Mouse (Mus musculus) neural tube, embryonic 12.5 days (tissue): ENCODE data around the gene Pdcl3. TPM values are rescaled to one million over a fixed set of nuclear protein-coding genes. Genes with fewer than 3 reads are reported as not detected.
"Not testable (repeated sequence)": the region's sequence is repeated elsewhere in the genome, so short reads cannot be mapped to it uniquely, and the experiment has no call there.

Source experiments
- ATAC-seq: fragments of 200-750 bp; cut with Nextera tagmentation; 2 replicates; pipeline ENCODE4 v1.8.0; 2017; ENCODE audit warnings: low read depth, mild to moderate bottlenecking, moderate TSS enrichment, moderate library complexity; ENCODE audit not compliant: low FRiP score
- H3K27ac ChIP-seq: fragments of 300-500 bp; sonication (generic); 2 replicates; pipeline ENCODE4 v1.5.1; 2016
- H3K27me3 ChIP-seq: fragments of 300-500 bp; sonication (generic); replicated peaks from 2 replicates; pipeline ENCODE4 v1.6.1; 2016; ENCODE audit warnings: mild to moderate bottlenecking
- H3K36me3 ChIP-seq: fragments of 300-500 bp; sonication (generic); 2 replicates; pipeline ENCODE4 v1.6.1; 2016; ENCODE audit warnings: mild to moderate bottlenecking
- H3K4me1 ChIP-seq: fragments of 300-500 bp; sonication (generic); 2 replicates; pipeline ENCODE4 v1.6.1; 2016
- H3K4me2 ChIP-seq: fragments of 300-500 bp; sonication (generic); replicated peaks from 2 replicates; pipeline ENCODE4 v1.6.1; 2016; ENCODE audit warnings: mild to moderate bottlenecking
- H3K4me3 ChIP-seq: fragments of 300-500 bp; sonication (generic); 2 replicates; pipeline ENCODE4 v1.5.1; 2016
- H3K9ac ChIP-seq: fragments of 300-500 bp; sonication (generic); 2 replicates; pipeline ENCODE4 v1.6.1; 2016; ENCODE audit warnings: mild to moderate bottlenecking
- H3K9me3 ChIP-seq: fragments of 300-500 bp; sonication (generic); 2 replicates; pipeline ENCODE4 v1.6.1; 2016; ENCODE audit warnings: mild to moderate bottlenecking
- WGBS: fragments of 180-500 bp; shearing (Covaris S2); methylation state at CpG from one replicate; pipeline ENCODE4 v1.1.7; 2016; 5-methylcytosine and 5-hydroxymethylcytosine counted together
- polyA plus RNA-seq: library from polyadenylated mRNA; unstranded; fragments of >200 nt; fragmentation: Nextera tagmentation; extraction: Ambion mirVana; gene quantifications from 2 replicates; pipeline ENCODE4 v1.2.1, GENCODE M21; 2016

The Pdcl3 gene
- polyA plus RNA-seq, 1 experiment from 2014 or later, result 175 TPM

GRCm38 (mm10) chr1:39029176-39029575 is 43.8 kb downstream of the Pdcl3 start:
- Histone ChIP-seq H3K9ac (no peak overlapping the region), H3K27ac (no peak overlapping the region), H3K4me2 (no peak overlapping the region), H3K4me1 (no peaks in the 10 kb centered on the region), H3K36me3 (no peaks in the 10 kb centered on the region), H3K9me3 (no peaks in the 10 kb centered on the region), H3K27me3 (no peaks in the 10 kb centered on the region), H3K4me3 (no peak overlapping the region)
- 90% methylated on average over 7 of the region's 7 CpGs for WGBS
- no peak for ATAC-seq

GRCm38 (mm10) chr1:39030108-39030507 is 44.7 kb downstream of the Pdcl3 start:
- Histone ChIP-seq H3K4me1 (no peaks in the 10 kb centered on the region), H3K27me3 (no peaks in the 10 kb centered on the region), H3K9ac (no peak overlapping the region), H3K4me2 (peak overlapping the region; percentile 45), H3K9me3 (no peaks in the 10 kb centered on the region), H3K36me3 (no peaks in the 10 kb centered on the region), H3K4me3 (no peak overlapping the region), H3K27ac (no peak overlapping the region)
- ATAC-seq, result no peak
- 12% methylated on average over 7 of the region's 7 CpGs for WGBS

- Histone ChIP-seq H3K36me3 (no peaks in the 10 kb centered on the region), H3K4me2 (no peak overlapping the region), H3K27ac (no peak overlapping the region), H3K4me1 (no peaks in the 10 kb centered on the region), H3K4me3 (no peak overlapping the region), H3K27me3 (no peaks in the 10 kb centered on the region), H3K9ac (no peak overlapping the region), H3K9me3 (no peaks in the 10 kb centered on the region)
- WGBS, result 89% methylated on average over 9 of the region's 9 CpGs
- ATAC-seq, result no peak
Observed at GRCm38 (mm10) chr1:39035817-39036216, 50.4 kb downstream of the Pdcl3 start.

- H3K4me3 ChIP-seq, result no peak overlapping the region
- no peak for ATAC-seq
Observed at GRCm38 (mm10) chr1:39042188-39042587, 56.8 kb downstream of the Pdcl3 start.

GRCm38 (mm10) chr1:39044442-39044841 is 59.0 kb downstream of the Pdcl3 start:
- not testable (repeated sequence) for H3K9ac ChIP-seq, H3K36me3 ChIP-seq, H3K4me3 ChIP-seq, H3K9me3 ChIP-seq, H3K27ac ChIP-seq, H3K27me3 ChIP-seq, H3K4me2 ChIP-seq, H3K4me1 ChIP-seq, ATAC-seq
- 85% methylated on average over 1 of the region's 1 CpGs for WGBS

More at GRCm38 (mm10) chr1:39042188-39042587, 56.8 kb downstream of the Pdcl3 start:
- Histone ChIP-seq H3K4me1 (no peaks in the 10 kb centered on the region), H3K9me3 (no peaks in the 10 kb centered on the region), H3K27ac (no peak overlapping the region), H3K9ac (no peak overlapping the region), H3K27me3 (no peaks in the 10 kb centered on the region), H3K4me2 (no peak overlapping the region), H3K36me3 (no peaks in the 10 kb centered on the region)
- WGBS, result 76% methylated on average over 2 of the region's 2 CpGs

- Histone ChIP-seq H3K36me3 (no peaks in the 10 kb centered on the region), H3K27ac (no peak overlapping the region), H3K9me3 (no peaks in the 10 kb centered on the region), H3K4me1 (no peaks in the 10 kb centered on the region), H3K4me2 (no peak overlapping the region), H3K9ac (no peak overlapping the region), H3K27me3 (no peaks in the 10 kb centered on the region), H3K4me3 (no peak overlapping the region)
- WGBS, result 13% methylated on average over 7 of the region's 7 CpGs
- ATAC-seq, result no peak
Observed at GRCm38 (mm10) chr1:39046689-39047088, 61.3 kb downstream of the Pdcl3 start.

Other genes starting within 250 kb of the Pdcl3 start
- 8.0 and 8.5 TPM in 2 replicates for gene Lonrf2, start 148.9 kb upstream of the Pdcl3 start, polyA plus RNA-seq
- gene Chst10, start 87.4 kb upstream of the Pdcl3 start, polyA plus RNA-seq, result 29.4 and 32.7 TPM in 2 replicates
- gene Nms, start 46.5 kb upstream of the Pdcl3 start, polyA plus RNA-seq, result 5.3 and 5.9 TPM in 2 replicates
- gene Npas2, start 208.1 kb downstream of the Pdcl3 start, polyA plus RNA-seq, result 0.08 and 0.22 TPM in 2 replicates